10 mouse cellular contexts compared by ENCODE assay signal in the genomic region with DNA sequence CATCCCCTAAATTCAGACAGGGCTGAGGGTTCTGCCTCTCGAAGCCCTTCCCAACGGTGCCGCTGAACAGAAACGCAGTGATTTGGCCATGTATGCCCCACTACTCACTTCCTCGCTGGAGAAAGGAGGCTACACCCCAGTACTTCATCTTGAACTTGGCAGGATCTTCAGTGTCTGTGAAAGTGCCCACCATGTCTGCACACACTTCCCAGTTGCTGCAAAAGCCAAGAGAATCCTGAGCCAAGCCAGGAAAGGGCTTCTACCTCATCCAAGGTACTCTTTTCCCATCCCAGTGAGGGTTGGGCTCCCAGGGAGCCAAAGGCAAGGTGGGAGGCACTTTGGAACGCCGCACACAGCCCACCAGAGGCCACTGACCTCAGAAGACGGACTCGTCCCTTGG. TPM values are rescaled to one million over a fixed set of nuclear protein-coding genes. Genes with fewer than 3 reads are reported as not detected.
A peak's percentile ranks its signal among the peaks of the same experiment; 100 is the strongest.
DNase-seq lines count a peak whose midpoint lies in the region; ATAC-seq and TF ChIP-seq lines count a peak whose summit lies in the region.
"Had no signal": no experiment of that assay in that cellular context is flagged by ENCODE, and none has a peak within 500 bp of the region (broad histone marks: within the 10 kb centered on the region; RNA-seq: fewer than 3 reads in every experiment).

No protein-coding gene starts in this region.

- H3K27ac ChIP-seq in lung, postnatal 0 days (ENCODE audit: low read length): no peak overlapping the region
- H3K27ac ChIP-seq in forebrain, embryonic 14.5 days (ENCODE audit: low read depth, low read length): no peak overlapping the region
- peak overlapping the region; percentile 69; the same call in 1 of the 2 replicates for H3K27ac ChIP-seq in liver, embryonic 11.5 days (ENCODE audit: low read depth, low read length)
- no peak overlapping the region for H3K27ac ChIP-seq in stomach, embryonic 16.5 days (ENCODE audit: low read length)

- TF ChIP-seq EP300 in lung, postnatal 0 days (IDR thresholded peaks at IDR 0.05): no peak

- H3K27me3 ChIP-seq in lung, postnatal 0 days (replicated peaks; ENCODE audit: insufficient read depth, low read length): peaks cover 9% of the 10 kb centered on the region; the same call in 1 of the 2 replicates
- peaks cover 17% of the 10 kb centered on the region; the same call in 1 of the 2 replicates for H3K27me3 ChIP-seq in forebrain, embryonic 14.5 days (replicated peaks; ENCODE audit: control insufficient read depth, insufficient read depth, low read length)
- peaks cover 24% of the 10 kb centered on the region for H3K27me3 ChIP-seq in liver, embryonic 11.5 days (replicated peaks; ENCODE audit: control insufficient read depth, insufficient read depth, low read length)
- H3K27me3 ChIP-seq in stomach, embryonic 16.5 days (ENCODE audit: control insufficient read depth, insufficient read depth, low read length): 0 out of 2 replicates have a peak, but pooled peaks cover 10% of the 10 kb centered on the region

- H3K9ac ChIP-seq in lung, postnatal 0 days (replicated peaks; ENCODE audit: low read depth): no peak overlapping the region
- peak overlapping the region; percentile 58; the same call in 1 of the 2 replicates for H3K9ac ChIP-seq in forebrain, embryonic 14.5 days (ENCODE audit: low read length)
- peak overlapping the region; percentile 67 for H3K9ac ChIP-seq in liver, embryonic 11.5 days (ENCODE audit: low read depth, low read length)
- peak overlapping the region; percentile 76 for H3K9ac ChIP-seq in stomach, embryonic 16.5 days (ENCODE audit: low read length)

- 23% methylated on average over 9 of the region's 9 CpGs for WGBS in lung, postnatal 0 days
- WGBS in forebrain, embryonic 14.5 days: 28% methylated on average over 9 of the region's 9 CpGs
- 21% methylated on average over 9 of the region's 9 CpGs for WGBS in liver, embryonic 11.5 days
- WGBS in stomach, embryonic 16.5 days: 27% methylated on average over 9 of the region's 9 CpGs

- no peak for DNase-seq in lung, postnatal 0 days (ENCODE audit: low spot score)
- no peak for DNase-seq in lung, postnatal 36 days
- peak; percentile 1 for DNase-seq in forebrain, embryonic 14.5 days (ENCODE audit: low spot score)
- no peak for DNase-seq in liver, embryonic 11.5 days (ENCODE audit: low spot score)
- DNase-seq in gastrocnemius, adult 18-20 months (ENCODE audit: low spot score): no peak
- no peak for DNase-seq in embryo, embryonic 10.5 days (ENCODE audit: low spot score)
- no peak for DNase-seq in spleen, postnatal 36 days (ENCODE audit: low spot score in 2 of 2)
- DNase-seq: thymus, postnatal 25 days had no signal

- H3K4me1 ChIP-seq in lung, postnatal 0 days (ENCODE audit: insufficient read depth, low read depth, low read length): no peaks in the 10 kb centered on the region
- 0 out of 2 replicates have a peak, but pooled peaks cover 3% of the 10 kb centered on the region for H3K4me1 ChIP-seq in forebrain, embryonic 14.5 days (ENCODE audit: control insufficient read depth, insufficient read depth, low read length)
- no peaks in the 10 kb centered on the region for H3K4me1 ChIP-seq in liver, embryonic 11.5 days (replicated peaks; ENCODE audit: control insufficient read depth, insufficient read depth, low read length)
- H3K4me1 ChIP-seq in stomach, embryonic 16.5 days (ENCODE audit: control insufficient read depth, insufficient read depth, low read length): no peaks in the 10 kb centered on the region

- no peaks in the 10 kb centered on the region for H3K36me3 ChIP-seq in lung, postnatal 0 days (ENCODE audit: insufficient read depth, low read length)
- no peaks in the 10 kb centered on the region for H3K36me3 ChIP-seq in forebrain, embryonic 14.5 days (ENCODE audit: control insufficient read depth, insufficient read depth, low read length)
- no peaks in the 10 kb centered on the region for H3K36me3 ChIP-seq in liver, embryonic 11.5 days (ENCODE audit: control insufficient read depth, insufficient read depth, low read length)
- no peaks in the 10 kb centered on the region for H3K36me3 ChIP-seq in stomach, embryonic 16.5 days (ENCODE audit: control insufficient read depth, insufficient read depth, low read length)

- no peak for TF ChIP-seq CTCF in lung, postnatal 0 days (IDR thresholded peaks at IDR 0.05)

- peak overlapping the region; percentile 87 for H3K4me2 ChIP-seq in lung, postnatal 0 days (replicated peaks; ENCODE audit: low read depth, low read length)
- peak overlapping the region; percentile 90 for H3K4me2 ChIP-seq in forebrain, embryonic 14.5 days (ENCODE audit: low read length)
- H3K4me2 ChIP-seq in liver, embryonic 11.5 days: peak overlapping the region; percentile 64
- H3K4me2 ChIP-seq in stomach, embryonic 16.5 days (ENCODE audit: low read depth, low read length): peak overlapping the region; percentile 96

- H3K9me3 ChIP-seq in lung, postnatal 0 days (ENCODE audit: low read length): no peaks in the 10 kb centered on the region
- no peaks in the 10 kb centered on the region for H3K9me3 ChIP-seq in forebrain, embryonic 14.5 days (replicated peaks; ENCODE audit: control insufficient read depth, low read length)
- no peaks in the 10 kb centered on the region for H3K9me3 ChIP-seq in liver, embryonic 11.5 days (ENCODE audit: control insufficient read depth, low read length)
- H3K9me3 ChIP-seq in stomach, embryonic 16.5 days (replicated peaks; ENCODE audit: control insufficient read depth, low read length): no peaks in the 10 kb centered on the region

- no peak for ATAC-seq in lung, postnatal 0 days
- ATAC-seq in forebrain, embryonic 14.5 days: no peak
- no peak for ATAC-seq in liver, embryonic 11.5 days (replicated peaks; ENCODE audit: low FRiP score)
- ATAC-seq in stomach, embryonic 16.5 days (ENCODE audit: insufficient read depth, low FRiP score): no peak

- H3K4me3 ChIP-seq in lung, postnatal 0 days (ENCODE audit: low read depth, low read length): peak overlapping the region; percentile 41
- peak overlapping the region; percentile 52 for H3K4me3 ChIP-seq in forebrain, embryonic 14.5 days (ENCODE audit: low read depth, low read length)
- peak overlapping the region; percentile 53 for H3K4me3 ChIP-seq in liver, embryonic 11.5 days (ENCODE audit: low read depth, low read length)
- H3K4me3 ChIP-seq in stomach, embryonic 16.5 days (replicated peaks; ENCODE audit: low read length): peak overlapping the region; percentile 60

RNA-seq across cellular contexts. Expression of gene Rbp4, which starts 1.2 kb away (rescaled TPM):
- polyA plus RNA-seq in lung, postnatal 0 days (2015; fragmentation: Nextera tagmentation; extraction: Ambion mirVana): 20.1 and 25.0 TPM in 2 replicates
- 1.0 and 2.9 TPM in 2 replicates for polyA plus RNA-seq in forebrain, embryonic 14.5 days (2014; fragmentation: Nextera tagmentation; extraction: Ambion mirVana)
- 1,416 and 1,448 TPM in 2 replicates for polyA plus RNA-seq in liver, embryonic 11.5 days (2014; fragmentation: Nextera tagmentation; extraction: Ambion mirVana)
- polyA plus RNA-seq in stomach, embryonic 16.5 days (2015; fragmentation: Nextera tagmentation; extraction: Ambion mirVana): 89.1 and 128 TPM in 2 replicates
- 1 to 10 TPM; 1.2 to 5.1 TPM for total RNA-seq in gastrocnemius, adult 18-20 months (2021)

RNA-seq across cellular contexts. Expression of gene Pde6c, which starts 8.7 kb away (rescaled TPM):
- polyA plus RNA-seq in lung, postnatal 0 days (2015; fragmentation: Nextera tagmentation; extraction: Ambion mirVana): not detected in 2 replicates
- 0.06 and 0.07 TPM in 2 replicates for polyA plus RNA-seq in forebrain, embryonic 14.5 days (2014; fragmentation: Nextera tagmentation; extraction: Ambion mirVana)
- polyA plus RNA-seq in liver, embryonic 11.5 days (2014; fragmentation: Nextera tagmentation; extraction: Ambion mirVana): 2.4 and 4.0 TPM in 2 replicates
- polyA plus RNA-seq in stomach, embryonic 16.5 days (2015; fragmentation: Nextera tagmentation; extraction: Ambion mirVana): 0.39 and 0.43 TPM in 2 replicates
- not detected for total RNA-seq in gastrocnemius, adult 18-20 months (2021)
- total RNA-seq: gastrocnemius, postnatal 14 days had no signal

RNA-seq across cellular contexts. Expression of gene Ffar4, which starts 27.1 kb away (rescaled TPM):
- 7.2 and 8.9 TPM in 2 replicates for polyA plus RNA-seq in lung, postnatal 0 days (2015; fragmentation: Nextera tagmentation; extraction: Ambion mirVana)
- 0.17 TPM in 1 of 2 replicates, not detected in the other for polyA plus RNA-seq in forebrain, embryonic 14.5 days (2014; fragmentation: Nextera tagmentation; extraction: Ambion mirVana)
- 1.1 TPM in 2 replicates for polyA plus RNA-seq in liver, embryonic 11.5 days (2014; fragmentation: Nextera tagmentation; extraction: Ambion mirVana)
- polyA plus RNA-seq in stomach, embryonic 16.5 days (2015; fragmentation: Nextera tagmentation; extraction: Ambion mirVana): 5.3 and 6.2 TPM in 2 replicates
- not detected for total RNA-seq in gastrocnemius, adult 18-20 months (2021)
- total RNA-seq: gastrocnemius, postnatal 14 days had no signal
